Mouse (Mus musculus) C2C12 (cell line): Measurements from ENCODE around the gene Arhgef7.

Experiments used
- CEBPB ChIP-seq: IDR thresholded peaks from one replicate; pipeline ENCODE4 v1.6.1; 2011; ENCODE audit warnings: low read depth, mild to moderate bottlenecking, control low read depth, moderate library complexity
- CTCF ChIP-seq: IDR thresholded peaks from one replicate; pipeline ENCODE4 v1.5.1; 2011; ENCODE audit not compliant: control insufficient read depth, insufficient read depth, insufficient read length
- FOSL1 ChIP-seq: IDR thresholded peaks from one replicate; pipeline ENCODE4 v1.8.0; 2011; ENCODE audit warnings: mild to moderate bottlenecking, low read length; ENCODE audit not compliant: poor library complexity, insufficient read depth, severe bottlenecking
- MAX ChIP-seq: IDR thresholded peaks from one replicate; pipeline ENCODE4 v1.6.1; 2011; ENCODE audit warnings: mild to moderate bottlenecking, control low read depth
- MYOD1 ChIP-seq: IDR thresholded peaks from one replicate; pipeline ENCODE4 v1.6.1; 2011; ENCODE audit warnings: low read depth; ENCODE audit not compliant: control insufficient read depth, insufficient read length
- MYOG ChIP-seq: IDR thresholded peaks from one replicate; pipeline ENCODE4 v1.6.1; 2011; ENCODE audit not compliant: control insufficient read depth, insufficient read length; ENCODE audit errors: extremely low read depth
- USF1 ChIP-seq: IDR thresholded peaks from one replicate; pipeline ENCODE4 v1.6.1; 2011; ENCODE audit warnings: low read depth, mild to moderate bottlenecking, control low read depth, moderate library complexity

DNA sequence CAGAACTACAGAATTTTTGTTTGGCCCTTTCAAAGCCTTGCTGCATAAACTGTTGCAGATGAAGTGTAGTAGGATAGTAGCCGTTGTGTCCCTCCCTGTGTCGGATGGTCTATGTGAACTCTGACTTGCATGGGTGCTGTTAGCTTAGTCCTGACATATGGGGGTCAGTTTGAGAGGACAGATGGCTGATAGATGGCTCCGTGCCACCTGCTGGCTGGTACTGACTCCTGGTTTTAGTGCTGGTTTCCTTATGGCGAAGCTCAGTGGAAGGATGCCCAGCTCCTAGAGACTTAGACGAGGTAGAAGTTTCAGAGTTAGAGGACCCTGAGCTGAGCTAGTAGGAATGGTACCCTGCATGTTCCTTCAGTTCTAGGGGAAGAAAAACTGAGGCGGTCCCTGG, 42.5 kb downstream of the Arhgef7 start:
- TF ChIP-seq CTCF (no peak), USF1 (no peak), FOSL1 (no peak), MAX (no peak), MYOG (no peak), CEBPB (no peak), MYOD1 (no peak)
